Mouse (Mus musculus): Measurements from ENCODE around the gene Cyp2ab1. TPM values are rescaled to one million over a fixed set of nuclear protein-coding genes. Genes with fewer than 3 reads are reported as not detected.

Gene Cyp2ab1
- polyA plus RNA-seq, 1 experiment, result not detected

DNA sequence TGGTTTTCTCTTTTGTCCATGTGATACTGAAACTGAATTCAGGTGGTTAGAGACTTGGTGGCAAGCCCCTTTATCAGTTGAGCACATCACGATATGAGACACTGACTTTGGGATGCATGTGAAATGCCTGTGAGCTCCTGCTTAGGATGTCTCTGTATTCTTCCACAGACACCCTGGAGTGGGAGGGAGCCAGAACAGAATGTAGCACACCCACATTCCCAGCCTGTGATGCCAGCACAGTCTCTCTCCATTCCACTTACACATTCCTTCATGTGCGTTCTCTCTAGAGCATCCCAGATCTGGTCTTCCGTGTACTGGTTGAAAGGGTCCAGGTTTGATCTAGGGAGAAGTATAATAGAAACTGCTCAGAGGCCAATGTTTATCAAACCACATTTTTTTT is 13.4 kb upstream of the Cyp2ab1 start:
- no peak overlapping the region for H3K4me3 ChIP-seq (ENCODE audit: insufficient read depth, low read length)
- TF ChIP-seq CTCF (IDR thresholded peaks at IDR 0.05; ENCODE audit: borderline replicate concordance, insufficient read depth, low read length) (no peak), POLR2A (IDR thresholded peaks at IDR 0.05; ENCODE audit: low read depth, low read length) (no peak)
- peak overlapping the region; percentile 40; the same call in 1 of the 2 replicates for H3K27ac ChIP-seq (ENCODE audit: insufficient read depth, low read length)
- no peaks in the 10 kb centered on the region; the same call in 1 of the 2 replicates for H3K4me1 ChIP-seq (ENCODE audit: control insufficient read depth, insufficient read depth, low read length)

GRCm38 (mm10) chr16:20334918-20335317 is 9.7 kb upstream of the Cyp2ab1 start:
- TF ChIP-seq CTCF (IDR thresholded peaks at IDR 0.05; ENCODE audit: borderline replicate concordance, insufficient read depth, low read length), result no peak
- no peak for TF ChIP-seq POLR2A (IDR thresholded peaks at IDR 0.05; ENCODE audit: low read depth, low read length)

GRCm38 (mm10) chr16:20328306-20328705 is 3.1 kb upstream of the Cyp2ab1 start:
- H3K27ac ChIP-seq (ENCODE audit: insufficient read depth, low read length), result no peak overlapping the region
- no peaks in the 10 kb centered on the region for H3K4me1 ChIP-seq (ENCODE audit: control insufficient read depth, insufficient read depth, low read length)
- no peak overlapping the region for H3K4me3 ChIP-seq (ENCODE audit: insufficient read depth, low read length)
- TF ChIP-seq POLR2A (IDR thresholded peaks at IDR 0.05; ENCODE audit: low read depth, low read length), result no peak
- TF ChIP-seq CTCF (IDR thresholded peaks at IDR 0.05; ENCODE audit: borderline replicate concordance, insufficient read depth, low read length), result no peak

More at GRCm38 (mm10) chr16:20334918-20335317, 9.7 kb upstream of the Cyp2ab1 start:
- no peak overlapping the region for H3K4me3 ChIP-seq (ENCODE audit: insufficient read depth, low read length)
- no peaks in the 10 kb centered on the region; the same call in 1 of the 2 replicates for H3K4me1 ChIP-seq (ENCODE audit: control insufficient read depth, insufficient read depth, low read length)
- H3K27ac ChIP-seq (ENCODE audit: insufficient read depth, low read length), result no peak overlapping the region

- Histone ChIP-seq H3K27ac (ENCODE audit: insufficient read depth, low read length) (no peak overlapping the region), H3K4me1 (ENCODE audit: control insufficient read depth, insufficient read depth, low read length) (no peaks in the 10 kb centered on the region; the same call in 1 of the 2 replicates), H3K4me3 (ENCODE audit: insufficient read depth, low read length) (no peak overlapping the region)
- TF ChIP-seq CTCF (IDR thresholded peaks at IDR 0.05; ENCODE audit: borderline replicate concordance, insufficient read depth, low read length) (no peak), POLR2A (IDR thresholded peaks at IDR 0.05; ENCODE audit: low read depth, low read length) (no peak)
These were observed 1.3 kb downstream of the Cyp2ab1 start for GRCm38 (mm10) chr16:20323907-20324306.

DNA sequence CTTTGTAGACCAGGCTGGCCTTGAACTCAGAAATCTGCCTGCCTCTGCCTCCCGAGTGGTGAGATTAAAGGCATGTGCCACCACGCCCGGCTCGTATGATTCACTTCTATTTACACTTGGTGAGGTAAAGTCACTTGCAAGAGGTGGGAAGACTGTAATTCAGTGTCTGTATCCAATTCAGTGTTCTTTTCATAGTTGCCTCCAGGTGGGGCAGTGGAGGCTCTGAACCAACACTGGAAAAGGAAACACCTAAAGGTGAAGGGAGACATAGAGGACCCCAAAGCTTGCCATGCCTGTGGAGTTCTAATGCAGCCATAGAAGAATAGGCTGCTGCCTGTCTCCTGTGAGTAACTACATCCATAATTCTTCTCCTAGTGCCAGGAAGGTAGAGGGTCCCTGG is 2.9 kb downstream of the Cyp2ab1 start:
- H3K4me3 ChIP-seq (ENCODE audit: insufficient read depth, low read length), result no peak overlapping the region
- H3K27ac ChIP-seq (ENCODE audit: insufficient read depth, low read length), result no peak overlapping the region
- TF ChIP-seq POLR2A (IDR thresholded peaks at IDR 0.05; ENCODE audit: low read depth, low read length), result no peak
- TF ChIP-seq CTCF (IDR thresholded peaks at IDR 0.05; ENCODE audit: borderline replicate concordance, insufficient read depth, low read length), result no peak
- H3K4me1 ChIP-seq (ENCODE audit: control insufficient read depth, insufficient read depth, low read length), result no peaks in the 10 kb centered on the region; the same call in 1 of the 2 replicates

GRCm38 (mm10) chr16:20316770-20317169 is 8.4 kb downstream of the Cyp2ab1 start:
- H3K4me1 ChIP-seq (ENCODE audit: control insufficient read depth, insufficient read depth, low read length), result no peaks in the 10 kb centered on the region; the same call in 1 of the 2 replicates
- TF ChIP-seq CTCF (IDR thresholded peaks at IDR 0.05; ENCODE audit: borderline replicate concordance, insufficient read depth, low read length) (no peak), POLR2A (IDR thresholded peaks at IDR 0.05; ENCODE audit: low read depth, low read length) (no peak)
- no peak overlapping the region for H3K4me3 ChIP-seq (ENCODE audit: insufficient read depth, low read length)
- H3K27ac ChIP-seq (ENCODE audit: insufficient read depth, low read length), result no peak overlapping the region

DNA sequence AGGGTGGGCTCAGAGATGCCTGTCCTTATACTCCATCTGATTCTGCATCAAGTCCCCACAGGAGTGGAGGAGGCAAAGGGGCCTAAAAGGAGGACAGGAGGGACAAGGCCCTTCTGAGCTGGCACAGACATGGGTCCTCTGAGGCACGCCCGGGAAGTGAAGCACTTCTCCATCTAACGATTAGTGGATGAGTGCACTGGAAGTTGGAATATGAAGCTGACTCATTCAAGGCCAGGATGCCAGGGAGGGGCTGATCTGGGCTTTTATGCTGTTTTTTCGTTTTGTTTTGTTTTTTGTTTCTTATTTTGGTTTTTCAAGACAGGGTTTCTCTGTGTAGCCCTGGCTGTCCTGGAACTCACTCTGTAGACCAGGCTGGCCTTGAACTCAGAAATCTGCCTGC is 9.9 kb downstream of the Cyp2ab1 start:
- H3K27ac ChIP-seq (ENCODE audit: insufficient read depth, low read length), result no peak overlapping the region
- TF ChIP-seq POLR2A (IDR thresholded peaks at IDR 0.05; ENCODE audit: low read depth, low read length) (no peak), CTCF (IDR thresholded peaks at IDR 0.05; ENCODE audit: borderline replicate concordance, insufficient read depth, low read length) (no peak)
- H3K4me1 ChIP-seq (ENCODE audit: control insufficient read depth, insufficient read depth, low read length), result no peaks in the 10 kb centered on the region
- no peak overlapping the region for H3K4me3 ChIP-seq (ENCODE audit: insufficient read depth, low read length)

GRCm38 (mm10) chr16:20312272-20312671 is 12.9 kb downstream of the Cyp2ab1 start:
- Histone ChIP-seq H3K27ac (ENCODE audit: insufficient read depth, low read length) (no peak overlapping the region), H3K4me3 (ENCODE audit: insufficient read depth, low read length) (no peak overlapping the region), H3K4me1 (ENCODE audit: control insufficient read depth, insufficient read depth, low read length) (no peaks in the 10 kb centered on the region)
- no peak for TF ChIP-seq POLR2A (IDR thresholded peaks at IDR 0.05; ENCODE audit: low read depth, low read length)
- TF ChIP-seq CTCF (IDR thresholded peaks at IDR 0.05; ENCODE audit: borderline replicate concordance, insufficient read depth, low read length), result no peak

DNA sequence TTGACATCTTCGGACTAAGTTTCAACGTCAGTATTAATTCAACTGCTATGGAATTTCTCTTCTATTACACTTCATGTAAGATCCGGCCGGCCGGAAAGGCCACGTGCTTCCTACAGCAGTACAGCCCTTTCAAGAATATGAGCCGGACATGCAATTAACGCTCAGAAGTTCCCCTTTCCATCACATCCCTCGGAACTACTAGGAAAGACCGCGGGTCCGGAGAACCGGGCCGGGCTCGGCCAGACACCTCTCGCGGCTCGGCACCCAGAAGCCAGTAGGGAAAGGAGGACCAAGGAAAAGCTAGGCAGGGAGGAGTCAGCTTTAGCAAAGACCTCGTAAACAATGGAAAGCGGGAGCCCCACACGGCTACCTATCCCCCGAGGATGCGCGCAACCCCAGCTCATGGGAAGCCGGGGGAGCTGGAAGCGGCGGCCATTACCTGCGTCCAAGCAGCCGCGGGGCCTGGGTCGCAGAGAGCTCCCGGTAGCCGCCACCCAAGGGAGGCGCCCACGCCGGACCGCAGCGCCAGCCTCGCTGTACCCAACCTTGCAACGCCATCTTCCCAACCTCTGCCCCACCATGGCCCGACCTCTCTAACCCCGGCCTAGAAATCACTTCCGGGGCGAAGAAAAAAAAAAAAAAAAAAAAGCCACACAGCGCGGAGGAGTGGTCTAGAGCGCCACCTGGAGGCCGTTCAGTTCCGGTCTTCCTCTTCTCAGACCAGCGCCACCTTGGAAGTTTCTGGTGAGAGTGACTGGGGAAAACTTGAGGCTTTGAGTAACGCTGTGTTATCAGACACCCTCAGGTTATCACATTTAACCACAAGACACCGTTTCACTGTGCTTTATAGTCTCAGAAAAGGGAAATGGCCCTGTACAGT is 23.2 kb downstream of the Cyp2ab1 start, which contains the start of gene Parl:
Gene Parl, minus strand, starts transcription at position 618 of the 880 bp plus-strand sequence.
- Histone ChIP-seq H3K4me1 (ENCODE audit: control insufficient read depth, insufficient read depth, low read length) (peaks cover 4% of the 10 kb centered on the region), H3K4me3 (ENCODE audit: insufficient read depth, low read length) (peak within 1 kb of the TSS; percentile 92), H3K27ac (ENCODE audit: insufficient read depth, low read length) (peak within 1 kb of the TSS; percentile 36)
- TF ChIP-seq POLR2A (IDR thresholded peaks at IDR 0.05; ENCODE audit: low read depth, low read length) (peak; percentile 66), CTCF (IDR thresholded peaks at IDR 0.05; ENCODE audit: borderline replicate concordance, insufficient read depth, low read length) (peak; percentile 67; the same call in 1 of the 2 replicates)

DNA sequence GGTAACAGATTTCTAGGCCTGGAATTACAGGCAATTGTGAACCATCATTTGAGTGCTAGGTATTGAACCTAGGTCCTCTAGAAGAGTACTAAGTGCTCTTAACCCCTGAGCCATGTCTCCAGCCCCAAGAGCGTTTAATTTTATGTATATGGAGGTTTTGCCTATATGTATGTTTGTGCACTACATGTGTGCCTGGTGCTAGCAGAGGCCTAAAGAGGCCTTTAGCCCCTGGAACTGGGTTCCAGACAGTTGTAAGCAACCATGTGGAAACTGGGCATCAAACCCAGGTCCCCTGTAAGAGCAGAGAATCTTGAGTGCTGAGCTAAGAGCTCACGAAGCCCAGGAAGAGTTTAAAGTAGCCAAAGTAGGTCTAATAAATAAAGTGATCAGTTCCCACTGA is 25.1 kb downstream of the Cyp2ab1 start:
- no peak overlapping the region for H3K4me3 ChIP-seq (ENCODE audit: insufficient read depth, low read length)
- H3K27ac ChIP-seq (ENCODE audit: insufficient read depth, low read length), result no peak overlapping the region
- peaks cover 5% of the 10 kb centered on the region for H3K4me1 ChIP-seq (ENCODE audit: control insufficient read depth, insufficient read depth, low read length)
- TF ChIP-seq CTCF (IDR thresholded peaks at IDR 0.05; ENCODE audit: borderline replicate concordance, insufficient read depth, low read length), result no peak
- no peak for TF ChIP-seq POLR2A (IDR thresholded peaks at IDR 0.05; ENCODE audit: low read depth, low read length)
